Mouse (Mus musculus): Measurements from ENCODE around the gene Gucy1b2. TPM values are rescaled to one million over a fixed set of nuclear protein-coding genes. Genes with fewer than 3 reads are reported as not detected.

The Gucy1b2 gene
- 3.7 and 4.5 TPM in 2 replicates for polyA plus RNA-seq (2014; fragmentation: Nextera tagmentation; extraction: Ambion mirVana)

DNA sequence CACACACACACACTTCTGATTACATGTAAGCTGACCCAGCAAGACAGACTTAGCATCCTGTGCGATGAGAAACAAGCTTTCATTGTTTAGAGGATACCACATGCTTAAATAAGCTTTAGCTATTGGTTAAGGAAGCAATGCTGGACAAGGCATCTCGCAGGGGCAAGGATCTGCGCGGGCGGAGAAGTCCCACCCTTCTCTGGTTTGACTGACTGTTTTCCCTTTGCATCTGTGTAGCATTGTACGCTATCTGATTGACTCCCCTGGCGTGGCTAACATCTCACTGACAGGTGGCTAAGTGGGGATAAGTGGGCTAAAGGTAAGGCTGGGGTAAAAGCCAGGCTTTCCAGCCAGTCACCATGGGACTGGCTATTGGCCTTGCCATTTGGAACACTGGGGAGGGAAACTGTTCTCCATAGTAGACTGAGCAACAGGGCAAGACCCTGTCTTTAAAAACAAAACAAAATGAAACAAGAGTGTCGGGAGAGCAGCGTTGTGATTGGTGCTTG, at the start of gene Gucy1b2:
TSS of gene Gucy1b2 (minus strand) at position 51 of the 509 bp plus-strand sequence.
- Histone ChIP-seq H3K9ac (ENCODE audit: low read length) (peak within 1 kb of the TSS; percentile 26; the same call in 1 of the 2 replicates), H3K4me1 (ENCODE audit: control insufficient read depth, insufficient read depth, low read length) (peaks cover 32% of the 10 kb centered on the region), H3K9me3 (replicated peaks; ENCODE audit: control insufficient read depth, low read length) (no peaks in the 10 kb centered on the region), H3K27me3 (replicated peaks; ENCODE audit: control insufficient read depth, insufficient read depth, low read length) (no peaks in the 10 kb centered on the region), H3K4me3 (ENCODE audit: low read depth, low read length) (no peak within 1 kb of the TSS), H3K4me2 (ENCODE audit: low read length) (peak within 1 kb of the TSS; percentile 30), H3K36me3 (ENCODE audit: control insufficient read depth, insufficient read depth, low read length) (no peaks in the 10 kb centered on the region), H3K27ac (ENCODE audit: low read depth, low read length) (peak within 1 kb of the TSS; percentile 90)
- DNase-seq (ENCODE audit: low spot score) (peak; percentile 41), ATAC-seq (no peak)
- WGBS, result 56% methylated on average over 9 of the region's 9 CpGs

DNA sequence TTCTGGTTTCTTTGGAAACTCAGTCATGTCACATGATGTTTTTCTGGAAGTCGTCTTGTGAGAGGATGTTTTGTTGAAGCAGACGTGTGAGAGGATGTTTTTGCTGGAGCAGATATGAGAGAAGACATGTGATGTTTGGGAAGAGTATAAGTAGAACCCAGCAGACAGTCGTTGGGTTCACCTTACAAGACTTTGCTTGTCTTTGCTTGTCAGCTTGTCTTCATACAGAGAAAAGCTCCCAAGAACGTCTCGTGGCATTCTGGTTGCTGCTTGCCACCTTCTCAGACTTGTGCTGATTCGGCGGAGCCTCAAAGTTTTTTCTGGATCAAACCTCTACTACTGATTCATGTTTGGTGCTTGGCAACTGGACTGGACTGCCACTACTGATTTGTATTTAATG, 41.3 kb upstream of the Gucy1b2 start:
- 87% methylated on average over 7 of the region's 7 CpGs for WGBS
- H3K27me3 ChIP-seq (replicated peaks; ENCODE audit: control insufficient read depth, insufficient read depth, low read length), result no peaks in the 10 kb centered on the region
- ATAC-seq (no peak), DNase-seq (ENCODE audit: low spot score) (no peak)
- H3K9me3 ChIP-seq (replicated peaks; ENCODE audit: control insufficient read depth, low read length), result no peaks in the 10 kb centered on the region
- H3K4me3 ChIP-seq (ENCODE audit: low read depth, low read length), result no peak overlapping the region
- H3K4me2 ChIP-seq (ENCODE audit: low read length), result no peak overlapping the region
- H3K9ac ChIP-seq (ENCODE audit: low read length), result no peak overlapping the region
- no peaks in the 10 kb centered on the region for H3K4me1 ChIP-seq (ENCODE audit: control insufficient read depth, insufficient read depth, low read length)
- no peaks in the 10 kb centered on the region for H3K36me3 ChIP-seq (ENCODE audit: control insufficient read depth, insufficient read depth, low read length)
- no peak overlapping the region for H3K27ac ChIP-seq (ENCODE audit: low read depth, low read length)

DNA sequence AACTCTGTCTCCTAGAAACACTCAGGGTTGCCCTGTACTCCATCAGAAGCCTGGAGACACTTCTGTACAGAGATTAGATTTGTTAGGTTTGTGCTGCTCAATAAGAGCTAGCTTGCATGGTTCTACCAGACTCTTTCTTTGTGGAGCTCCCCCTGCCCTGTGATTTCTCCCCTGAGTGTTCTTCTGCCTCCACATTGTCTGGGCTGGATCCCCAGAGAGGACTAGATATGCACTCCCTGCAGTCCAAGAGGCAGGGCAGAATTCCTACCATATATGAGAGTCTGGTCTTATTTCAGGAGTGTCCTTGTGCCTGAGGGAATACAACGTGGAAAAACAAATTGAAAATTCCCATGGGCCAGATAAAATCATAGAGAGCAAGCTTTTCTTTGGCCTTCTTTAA, 40.4 kb upstream of the Gucy1b2 start:
- Histone ChIP-seq H3K4me2 (ENCODE audit: low read length) (no peak overlapping the region), H3K9ac (ENCODE audit: low read length) (no peak overlapping the region), H3K4me1 (ENCODE audit: control insufficient read depth, insufficient read depth, low read length) (no peaks in the 10 kb centered on the region), H3K27me3 (replicated peaks; ENCODE audit: control insufficient read depth, insufficient read depth, low read length) (no peaks in the 10 kb centered on the region), H3K9me3 (replicated peaks; ENCODE audit: control insufficient read depth, low read length) (no peaks in the 10 kb centered on the region), H3K4me3 (ENCODE audit: low read depth, low read length) (no peak overlapping the region), H3K27ac (ENCODE audit: low read depth, low read length) (no peak overlapping the region), H3K36me3 (ENCODE audit: control insufficient read depth, insufficient read depth, low read length) (no peaks in the 10 kb centered on the region)
- WGBS, result 66% methylated on average over 1 of the region's 1 CpGs
- ATAC-seq, result no peak
- DNase-seq (ENCODE audit: low spot score), result no peak

DNA sequence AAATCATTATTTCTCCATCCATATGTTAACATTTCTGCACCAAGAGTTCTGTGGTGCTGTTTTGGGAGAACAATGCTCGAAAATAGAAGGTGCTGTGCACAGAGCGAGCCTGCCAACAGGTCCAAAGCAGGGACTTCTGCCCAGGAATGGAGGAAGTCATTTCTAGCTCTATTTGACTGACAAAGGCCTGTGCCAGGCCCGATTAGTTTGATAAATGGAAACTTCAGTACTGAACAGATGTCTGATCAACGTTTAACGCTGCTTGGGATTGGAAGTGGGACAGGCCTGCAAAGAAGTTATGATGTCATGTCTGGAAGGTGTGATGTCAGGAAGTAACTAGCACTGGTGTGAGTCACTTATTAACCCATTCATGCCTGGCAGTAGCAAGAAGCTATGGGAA, 37.4 kb upstream of the Gucy1b2 start:
- Histone ChIP-seq H3K27ac (ENCODE audit: low read depth, low read length) (no peak overlapping the region), H3K4me3 (ENCODE audit: low read depth, low read length) (no peak overlapping the region), H3K4me2 (ENCODE audit: low read length) (no peak overlapping the region), H3K4me1 (ENCODE audit: control insufficient read depth, insufficient read depth, low read length) (no peaks in the 10 kb centered on the region), H3K36me3 (ENCODE audit: control insufficient read depth, insufficient read depth, low read length) (no peaks in the 10 kb centered on the region), H3K9ac (ENCODE audit: low read length) (no peak overlapping the region), H3K9me3 (replicated peaks; ENCODE audit: control insufficient read depth, low read length) (no peaks in the 10 kb centered on the region), H3K27me3 (replicated peaks; ENCODE audit: control insufficient read depth, insufficient read depth, low read length) (no peaks in the 10 kb centered on the region)
- ATAC-seq (no peak), DNase-seq (ENCODE audit: low spot score) (no peak)
- 66% methylated on average over 5 of the region's 5 CpGs for WGBS

DNA sequence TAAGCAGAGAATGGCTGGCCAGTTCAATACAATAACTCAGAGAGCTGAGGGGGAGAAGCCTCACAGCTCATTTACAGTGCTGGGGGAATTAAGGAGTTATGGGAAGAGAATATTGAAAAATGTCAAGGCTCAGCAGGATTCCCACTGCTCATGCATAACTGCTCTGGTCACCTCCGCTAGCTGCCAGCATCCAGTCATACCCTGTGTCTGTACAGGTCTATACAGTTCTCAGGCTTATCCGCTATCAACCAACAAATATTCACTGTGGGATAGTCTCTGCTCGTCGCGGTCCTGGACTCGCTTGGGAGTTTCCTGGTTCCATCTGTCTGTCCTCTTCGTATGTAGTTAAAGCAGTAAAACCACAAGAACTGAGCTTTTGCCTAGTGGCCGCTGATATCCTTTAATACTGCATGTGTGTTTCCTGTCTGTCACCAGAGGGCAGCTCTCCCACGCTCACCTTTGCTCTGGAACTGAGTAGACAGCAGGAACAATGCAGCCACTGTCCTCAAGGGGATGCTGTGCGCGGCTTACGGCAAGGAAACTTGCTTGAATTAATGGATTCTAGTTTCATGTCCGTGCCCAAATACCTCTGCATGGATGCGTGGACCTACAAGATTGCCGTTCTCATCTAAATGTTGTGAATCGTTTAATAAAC, 36.2 kb upstream of the Gucy1b2 start:
- no peak overlapping the region for H3K4me2 ChIP-seq (ENCODE audit: low read length)
- no peak overlapping the region for H3K9ac ChIP-seq (ENCODE audit: low read length)
- H3K36me3 ChIP-seq (ENCODE audit: control insufficient read depth, insufficient read depth, low read length), result no peaks in the 10 kb centered on the region
- H3K4me1 ChIP-seq (ENCODE audit: control insufficient read depth, insufficient read depth, low read length), result no peaks in the 10 kb centered on the region
- no peak overlapping the region for H3K4me3 ChIP-seq (ENCODE audit: low read depth, low read length)
- H3K9me3 ChIP-seq (replicated peaks; ENCODE audit: control insufficient read depth, low read length), result no peaks in the 10 kb centered on the region
- ATAC-seq, result peak; percentile 76
- no peaks in the 10 kb centered on the region for H3K27me3 ChIP-seq (replicated peaks; ENCODE audit: control insufficient read depth, insufficient read depth, low read length)
- H3K27ac ChIP-seq (ENCODE audit: low read depth, low read length), result no peak overlapping the region
- DNase-seq (ENCODE audit: low spot score), result peak; percentile 90
- 35% methylated on average over 16 of the region's 16 CpGs for WGBS

DNA sequence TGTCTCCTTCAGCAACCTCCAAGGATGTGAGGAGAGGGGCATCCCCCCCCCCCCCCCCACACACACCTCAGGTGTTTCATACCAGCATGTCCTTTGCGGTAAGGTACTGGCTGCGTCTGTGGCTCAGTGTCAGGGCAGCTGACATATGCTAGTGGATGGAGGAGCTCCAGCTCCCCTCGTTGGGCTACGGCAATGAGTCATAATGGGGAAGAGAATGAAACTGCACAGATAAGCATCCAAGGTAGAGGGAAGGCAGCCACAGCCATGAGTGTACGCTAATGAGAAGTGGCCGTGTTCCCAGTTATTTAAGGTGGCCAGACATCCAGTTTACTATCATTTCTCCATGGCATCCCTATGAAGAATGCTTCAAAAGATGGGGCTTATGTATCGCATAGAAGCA, 32.2 kb upstream of the Gucy1b2 start:
- Histone ChIP-seq H3K9ac (ENCODE audit: low read length) (no peak overlapping the region), H3K4me3 (ENCODE audit: low read depth, low read length) (no peak overlapping the region), H3K9me3 (replicated peaks; ENCODE audit: control insufficient read depth, low read length) (no peaks in the 10 kb centered on the region), H3K27me3 (replicated peaks; ENCODE audit: control insufficient read depth, insufficient read depth, low read length) (no peaks in the 10 kb centered on the region), H3K36me3 (ENCODE audit: control insufficient read depth, insufficient read depth, low read length) (no peaks in the 10 kb centered on the region), H3K4me1 (ENCODE audit: control insufficient read depth, insufficient read depth, low read length) (no peaks in the 10 kb centered on the region), H3K4me2 (ENCODE audit: low read length) (no peak overlapping the region), H3K27ac (ENCODE audit: low read depth, low read length) (no peak overlapping the region)
- DNase-seq (ENCODE audit: low spot score), result no peak
- ATAC-seq, result no peak
- WGBS, result 86% methylated on average over 7 of the region's 7 CpGs

DNA sequence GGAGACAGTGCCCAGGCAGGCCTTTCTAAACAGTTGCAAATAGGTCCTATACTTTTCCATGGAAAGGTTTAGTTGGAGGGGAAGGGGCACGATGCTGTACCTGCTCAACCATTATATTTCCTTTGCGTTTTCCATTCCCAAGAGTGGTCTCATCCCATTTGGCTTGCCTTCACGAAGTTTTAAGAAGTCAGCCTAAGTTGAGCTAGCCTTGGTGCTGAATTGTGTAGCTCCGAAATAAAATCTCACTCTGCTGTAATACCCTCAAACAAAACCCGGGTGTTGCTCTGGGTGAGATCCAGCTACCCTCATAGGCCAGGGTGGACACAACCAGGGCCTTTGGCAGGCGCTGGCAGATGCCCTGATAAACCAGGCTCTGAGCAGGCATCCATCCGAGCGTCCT, 25.3 kb upstream of the Gucy1b2 start:
- ATAC-seq, result no peak
- no peak overlapping the region for H3K4me2 ChIP-seq (ENCODE audit: low read length)
- H3K9ac ChIP-seq (ENCODE audit: low read length), result no peak overlapping the region
- no peaks in the 10 kb centered on the region for H3K9me3 ChIP-seq (replicated peaks; ENCODE audit: control insufficient read depth, low read length)
- peaks cover 6% of the 10 kb centered on the region; the same call in 1 of the 2 replicates for H3K4me1 ChIP-seq (ENCODE audit: control insufficient read depth, insufficient read depth, low read length)
- H3K4me3 ChIP-seq (ENCODE audit: low read depth, low read length), result no peak overlapping the region
- no peaks in the 10 kb centered on the region for H3K27me3 ChIP-seq (replicated peaks; ENCODE audit: control insufficient read depth, insufficient read depth, low read length)
- no peak for DNase-seq (ENCODE audit: low spot score)
- H3K27ac ChIP-seq (ENCODE audit: low read depth, low read length), result no peak overlapping the region
- no peaks in the 10 kb centered on the region for H3K36me3 ChIP-seq (ENCODE audit: control insufficient read depth, insufficient read depth, low read length)
- 59% methylated on average over 8 of the region's 8 CpGs for WGBS

DNA sequence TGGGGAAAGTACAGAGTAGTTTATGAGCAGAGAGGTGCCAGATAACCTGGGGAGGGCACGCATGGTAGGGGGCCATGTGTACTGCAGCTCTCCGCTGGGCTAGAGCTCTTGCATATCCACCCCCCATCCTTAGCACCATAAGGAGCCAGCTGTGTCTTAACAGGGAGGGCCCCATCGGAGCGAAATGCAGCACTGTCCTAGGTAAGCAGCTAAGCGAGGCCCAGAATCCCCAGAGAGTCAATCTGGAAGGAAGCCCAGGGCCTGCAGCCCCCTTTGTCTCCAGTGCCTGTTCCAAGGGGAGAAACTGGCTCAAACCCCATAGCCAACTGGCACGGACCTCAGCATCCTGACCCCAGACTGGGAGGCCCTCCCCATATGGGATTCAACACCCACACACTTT, 23.3 kb upstream of the Gucy1b2 start:
- Histone ChIP-seq H3K4me2 (ENCODE audit: low read length) (no peak overlapping the region), H3K4me1 (ENCODE audit: control insufficient read depth, insufficient read depth, low read length) (peaks cover 6% of the 10 kb centered on the region; the same call in 1 of the 2 replicates), H3K36me3 (ENCODE audit: control insufficient read depth, insufficient read depth, low read length) (no peaks in the 10 kb centered on the region), H3K9me3 (replicated peaks; ENCODE audit: control insufficient read depth, low read length) (no peaks in the 10 kb centered on the region), H3K9ac (ENCODE audit: low read length) (no peak overlapping the region), H3K27me3 (replicated peaks; ENCODE audit: control insufficient read depth, insufficient read depth, low read length) (no peaks in the 10 kb centered on the region), H3K27ac (ENCODE audit: low read depth, low read length) (no peak overlapping the region), H3K4me3 (ENCODE audit: low read depth, low read length) (no peak overlapping the region)
- DNase-seq (ENCODE audit: low spot score), result peak; percentile 77
- peak; percentile 79 for ATAC-seq
- 33% methylated on average over 6 of the region's 6 CpGs for WGBS

DNA sequence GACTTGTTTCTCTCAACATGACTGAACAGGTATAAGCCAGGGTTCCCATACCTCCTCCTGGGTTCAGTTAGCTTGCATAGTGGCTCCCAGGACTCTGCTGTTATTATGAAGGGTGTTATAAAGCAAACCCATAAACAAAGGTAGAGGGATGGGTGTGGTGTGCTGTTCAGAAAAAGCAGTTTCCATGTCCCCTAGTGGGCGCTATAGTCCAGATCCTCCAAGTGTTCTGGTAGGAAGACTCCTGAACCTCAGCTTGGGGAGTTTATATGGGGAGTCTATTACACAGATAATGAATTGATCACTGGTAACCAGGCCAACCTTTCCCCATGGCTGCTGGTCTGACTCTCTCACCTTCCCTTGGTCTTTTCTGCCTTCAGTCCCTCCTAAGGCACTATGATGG, 18.4 kb upstream of the Gucy1b2 start:
- H3K4me2 ChIP-seq (ENCODE audit: low read length), result no peak overlapping the region
- H3K27ac ChIP-seq (ENCODE audit: low read depth, low read length), result no peak overlapping the region
- no peak for DNase-seq (ENCODE audit: low spot score)
- H3K4me1 ChIP-seq (ENCODE audit: control insufficient read depth, insufficient read depth, low read length), result no peaks in the 10 kb centered on the region
- no peaks in the 10 kb centered on the region for H3K27me3 ChIP-seq (replicated peaks; ENCODE audit: control insufficient read depth, insufficient read depth, low read length)
- no peak overlapping the region for H3K9ac ChIP-seq (ENCODE audit: low read length)
- H3K9me3 ChIP-seq (replicated peaks; ENCODE audit: control insufficient read depth, low read length), result no peaks in the 10 kb centered on the region
- H3K4me3 ChIP-seq (ENCODE audit: low read depth, low read length), result no peak overlapping the region
- 58% methylated on average over 1 of the region's 1 CpGs for WGBS
- no peaks in the 10 kb centered on the region for H3K36me3 ChIP-seq (ENCODE audit: control insufficient read depth, insufficient read depth, low read length)
- no peak for ATAC-seq
